Mouse (Mus musculus): ENCODE measurements around the gene Kirrel3.

Gene Kirrel3

DNA sequence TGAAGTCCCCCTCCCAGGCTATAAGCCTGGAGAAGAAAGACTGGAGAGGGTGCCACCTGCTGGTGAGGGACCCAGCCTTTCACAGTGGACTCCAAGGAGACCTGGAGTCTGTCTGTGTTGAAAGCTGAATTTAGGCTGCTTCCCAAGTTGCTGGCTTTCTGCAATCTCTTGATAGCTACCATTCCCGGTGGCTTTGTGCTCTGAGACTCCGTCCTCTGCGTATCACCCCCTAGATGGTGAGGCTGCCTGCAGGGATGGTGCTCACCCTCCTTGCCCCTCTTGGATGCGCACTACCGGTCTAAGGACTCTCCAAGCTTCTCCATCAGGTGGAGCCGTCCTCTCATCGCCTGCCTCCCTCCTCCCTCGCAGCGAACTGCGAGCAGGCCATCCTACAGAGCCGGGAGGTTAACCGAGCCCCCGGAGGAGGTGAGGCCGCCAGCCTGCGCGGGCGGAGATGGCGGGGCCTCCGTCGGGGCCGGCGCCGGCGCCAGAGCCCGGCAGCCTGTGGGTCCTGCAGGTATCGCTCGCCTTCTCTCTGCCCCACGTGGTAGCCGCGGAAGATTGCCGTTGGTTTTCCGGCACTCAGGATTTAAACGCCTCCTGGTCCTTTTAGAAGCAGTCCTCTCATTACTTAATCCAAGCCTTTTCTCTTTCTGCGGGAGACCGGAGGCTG, at the start of gene Kirrel3:
Kirrel3 (plus strand) TSS at position 136 of the 673 bp plus-strand sequence.
- WGBS = under 1% methylated on average over 35 of the region's 35 CpGs

GRCm38 (mm10) chr9:34440721-34441120, 45.0 kb upstream of the Kirrel3 start:
- 57% methylated on average over 4 of the region's 4 CpGs for WGBS

DNA sequence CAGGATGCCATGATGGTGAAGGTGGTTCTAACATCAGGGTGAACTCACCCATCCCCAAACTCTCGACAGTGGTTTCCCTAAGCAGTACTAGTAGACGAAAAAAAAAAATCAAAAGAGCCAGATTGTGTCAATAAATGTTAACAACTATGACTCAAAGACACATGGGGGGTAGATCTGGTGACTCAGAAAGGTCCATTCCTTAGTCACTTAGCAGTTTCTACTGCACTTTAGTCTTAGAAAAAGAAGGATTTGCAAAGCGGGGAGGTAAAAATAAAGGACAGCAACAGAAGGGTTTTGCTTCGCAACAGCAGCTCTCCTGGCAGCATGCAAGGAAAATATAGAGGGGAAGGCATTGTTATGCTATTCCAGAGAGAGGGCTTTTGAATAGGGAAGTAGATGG, 41.7 kb upstream of the Kirrel3 start:
- WGBS = 42% methylated on average over 4 of the region's 4 CpGs

GRCm38 (mm10) chr9:34446497-34447350, 39.0 kb upstream of the Kirrel3 start:
- WGBS = 82% methylated on average over 15 of the region's 15 CpGs

- 95% methylated on average over 2 of the region's 2 CpGs for WGBS
Observed at GRCm38 (mm10) chr9:34447736-34448135, 38.0 kb upstream of the Kirrel3 start.

- WGBS = 76% methylated on average over 4 of the region's 4 CpGs
Observed at GRCm38 (mm10) chr9:34448467-34448866, 37.2 kb upstream of the Kirrel3 start.

DNA sequence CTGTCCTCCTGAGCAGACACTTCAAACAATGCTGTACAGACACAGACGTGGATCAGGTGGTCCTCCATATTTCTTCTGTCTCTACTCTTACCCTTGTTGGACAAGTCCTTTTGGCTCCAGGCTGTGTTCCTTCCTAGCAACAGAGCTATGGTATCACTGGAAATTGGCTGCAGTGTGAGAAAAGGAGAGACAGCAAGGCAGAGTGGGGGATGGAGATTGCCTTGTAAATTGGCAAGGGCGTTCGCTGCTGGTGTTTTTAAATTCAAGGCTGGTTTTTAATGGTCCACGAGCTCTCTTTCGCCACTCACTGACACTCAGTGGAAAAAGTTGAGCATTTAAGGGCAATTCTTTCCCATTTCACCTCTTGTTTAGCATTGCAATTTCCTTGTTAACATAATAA, 27.5 kb upstream of the Kirrel3 start:
- 36% methylated on average over 5 of the region's 5 CpGs for WGBS

DNA sequence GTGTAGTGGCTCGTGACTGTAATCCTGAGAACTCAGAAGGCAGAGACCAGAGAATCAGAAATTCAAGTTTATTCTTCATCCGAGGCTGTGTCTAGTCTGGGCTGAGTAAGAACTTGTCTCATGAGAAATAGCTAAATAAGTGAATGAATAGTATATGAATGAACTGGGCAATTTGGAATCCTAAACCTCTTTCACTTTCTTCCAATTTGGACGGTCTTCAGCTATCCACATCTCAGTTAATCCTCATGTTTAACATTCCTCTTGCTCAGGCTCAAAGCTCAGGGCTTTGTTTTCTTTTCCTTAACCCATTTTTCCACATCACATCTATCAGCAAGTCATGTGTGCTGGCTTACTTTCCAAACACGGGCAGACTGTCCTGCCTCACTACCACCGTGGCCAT, 25.7 kb upstream of the Kirrel3 start:
- 69% methylated on average over 5 of the region's 5 CpGs for WGBS

GRCm38 (mm10) chr9:34463666-34464065, 22.0 kb upstream of the Kirrel3 start:
- 70% methylated on average over 2 of the region's 2 CpGs for WGBS

- 87% methylated on average over 3 of the region's 3 CpGs for WGBS
Observed at GRCm38 (mm10) chr9:34466058-34466457, 19.6 kb upstream of the Kirrel3 start.

GRCm38 (mm10) chr9:34469180-34469579, 16.5 kb upstream of the Kirrel3 start:
- WGBS = 74% methylated on average over 3 of the region's 3 CpGs

GRCm38 (mm10) chr9:34476206-34476605, 9.5 kb upstream of the Kirrel3 start:
- WGBS = 42% methylated on average over 5 of the region's 5 CpGs

GRCm38 (mm10) chr9:34478494-34478893, 7.2 kb upstream of the Kirrel3 start:
- WGBS = 81% methylated on average over 2 of the region's 2 CpGs

DNA sequence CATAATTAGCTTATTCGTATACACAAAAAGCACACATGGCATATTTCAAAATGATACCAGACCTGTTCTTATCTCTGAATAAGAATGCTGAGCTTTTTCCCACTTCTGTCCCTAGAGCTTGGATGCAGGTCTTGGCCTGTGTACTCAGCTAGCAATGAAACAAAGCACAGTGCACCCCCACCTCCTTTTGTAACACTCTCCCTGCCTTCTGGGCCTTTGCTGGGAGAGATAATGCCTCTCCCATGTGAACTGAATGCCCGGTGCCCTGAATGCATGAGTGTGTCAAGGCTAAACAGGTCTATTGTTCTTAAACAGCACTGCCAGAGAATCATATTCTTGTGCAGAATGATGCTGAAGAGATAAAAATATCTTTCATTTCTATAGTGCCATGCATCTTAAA, 2.5 kb upstream of the Kirrel3 start:
- WGBS = 57% methylated on average over 2 of the region's 2 CpGs

DNA sequence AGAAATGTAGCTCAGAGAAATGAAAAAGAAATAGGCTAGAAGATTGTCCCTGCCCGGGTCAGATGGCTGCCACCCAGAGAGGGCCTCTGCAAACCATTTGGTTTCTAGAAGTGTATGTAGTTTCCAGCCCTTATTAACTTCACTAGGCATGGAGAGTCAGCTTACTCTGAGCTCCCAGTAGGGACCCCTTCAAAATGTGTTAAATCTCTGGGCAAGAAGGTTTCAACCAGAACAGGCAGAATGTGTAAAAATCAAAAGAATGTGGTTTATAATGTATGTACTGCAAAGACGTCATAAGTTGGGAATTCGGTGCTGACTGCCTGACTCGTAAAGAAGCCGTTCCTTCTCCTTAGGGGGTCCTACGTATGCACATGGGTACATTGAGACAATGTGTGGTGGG, 1.0 kb upstream of the Kirrel3 start:
- WGBS = 69% methylated on average over 6 of the region's 6 CpGs

GRCm38 (mm10) chr9:34488267-34488666, 2.6 kb downstream of the Kirrel3 start:
- under 1% methylated on average over 9 of the region's 9 CpGs for WGBS

DNA sequence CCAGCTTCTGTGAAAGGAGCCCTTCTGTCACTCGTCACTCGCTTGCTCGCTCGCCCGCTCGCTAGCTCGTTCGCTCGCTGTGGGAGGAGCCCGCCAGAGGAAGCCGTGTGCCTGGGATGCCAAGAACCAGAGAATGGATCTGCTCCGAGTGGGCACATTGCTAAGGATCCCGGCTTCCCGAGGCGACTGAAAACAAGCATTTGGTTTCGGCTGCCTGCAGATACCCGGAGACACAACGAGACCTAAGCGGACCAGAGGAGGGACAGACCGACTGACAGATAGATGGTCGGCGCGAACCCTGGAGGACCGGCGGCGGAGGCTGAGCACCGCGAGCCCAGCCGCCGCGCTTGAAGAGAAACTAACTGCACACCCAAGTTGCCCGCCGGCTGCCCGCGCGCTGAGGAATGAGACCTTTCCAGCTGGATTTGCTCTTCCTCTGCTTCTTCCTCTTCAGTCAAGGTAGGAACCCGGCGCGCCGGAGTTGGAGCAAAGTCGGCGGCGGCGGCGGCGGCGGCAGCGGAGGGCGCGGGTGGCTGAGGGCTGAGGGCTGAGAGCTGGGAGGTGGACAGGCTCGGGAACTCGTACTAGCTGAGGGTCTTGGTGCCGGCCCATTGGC, 3.1 kb downstream of the Kirrel3 start:
- WGBS = under 1% methylated on average over 53 of the region's 53 CpGs

GRCm38 (mm10) chr9:34489316-34489710, 3.6 kb downstream of the Kirrel3 start:
- 4% methylated on average over 13 of the region's 13 CpGs for WGBS

DNA sequence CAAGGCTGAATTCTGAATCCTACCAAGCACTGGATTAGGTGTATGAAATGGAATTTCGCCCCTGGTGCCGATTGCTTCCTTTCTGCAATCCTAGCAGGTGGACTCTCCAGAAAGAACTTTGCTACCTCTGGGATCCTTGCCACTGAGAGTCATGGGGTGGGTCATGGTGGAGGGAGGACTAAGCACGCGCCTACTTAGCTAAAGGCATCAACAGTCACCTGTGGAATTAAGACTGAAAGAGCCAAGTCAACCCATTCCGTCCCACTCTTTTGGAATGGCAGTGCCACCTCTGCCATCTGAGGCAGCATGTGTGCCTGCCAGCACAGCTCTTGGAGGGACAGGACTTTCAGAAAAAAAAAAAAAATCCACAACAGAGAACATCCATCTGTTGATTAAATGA, 4.1 kb downstream of the Kirrel3 start:
- 20% methylated on average over 5 of the region's 5 CpGs for WGBS

DNA sequence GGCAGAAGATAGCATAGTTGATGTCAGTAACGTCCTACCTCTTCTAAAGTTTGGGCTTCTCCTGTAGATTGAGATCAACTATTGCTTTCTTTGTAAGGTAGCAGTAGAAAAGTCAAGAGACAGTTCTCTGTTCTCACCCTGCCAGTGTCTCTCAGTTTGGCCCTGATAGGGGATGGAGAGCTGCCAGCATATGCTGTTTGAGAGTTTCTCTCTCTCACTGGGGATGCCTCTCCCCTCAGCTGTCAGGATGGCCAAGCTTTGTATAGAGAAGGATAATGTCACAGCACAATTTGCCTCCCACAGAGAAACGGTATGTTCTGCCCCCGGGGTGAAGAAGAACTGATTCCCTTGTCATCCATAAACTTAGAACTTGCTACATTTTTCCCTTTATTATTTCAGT, 6.4 kb downstream of the Kirrel3 start:
- WGBS = 37% methylated on average over 3 of the region's 3 CpGs

GRCm38 (mm10) chr9:34493571-34493970, 7.9 kb downstream of the Kirrel3 start:
- 41% methylated on average over 2 of the region's 2 CpGs for WGBS

- WGBS = 81% methylated on average over 2 of the region's 2 CpGs
Observed at GRCm38 (mm10) chr9:34498126-34498525, 12.4 kb downstream of the Kirrel3 start.

DNA sequence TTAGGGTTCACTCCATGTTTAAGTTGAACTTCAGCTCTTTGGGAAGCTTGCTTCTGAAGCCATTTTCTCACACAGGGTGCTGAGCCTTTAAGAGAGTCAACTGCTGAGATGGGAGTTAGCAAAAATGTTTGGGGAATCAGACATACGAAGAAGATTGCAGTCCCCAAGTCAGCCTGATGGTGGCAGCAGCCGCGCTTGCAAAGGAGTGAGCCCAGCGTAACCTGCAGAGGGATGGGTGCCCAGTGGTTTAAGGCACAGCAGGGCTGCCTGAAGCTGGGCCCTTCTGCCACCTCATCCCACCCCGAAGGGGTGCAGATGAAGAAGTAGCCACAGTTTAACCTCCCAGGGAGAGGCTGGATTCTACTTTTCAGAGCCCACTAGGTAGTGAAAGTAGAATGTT, 13.0 kb downstream of the Kirrel3 start:
- 4% methylated on average over 5 of the region's 5 CpGs for WGBS

Data from cerebral cortex, adult 2 months (tissue).